Mouse (Mus musculus) kidney, postnatal 0 days (tissue): ENCODE data around the gene Cadm1. TPM values are rescaled to one million over a fixed set of nuclear protein-coding genes. Genes with fewer than 3 reads are reported as not detected.

Source experiments
- ATAC-seq: fragments of 200-750 bp; cut with Nextera tagmentation; replicated peaks from 2 replicates; pipeline ENCODE4 v1.8.0; 2017; ENCODE audit warnings: low read depth, moderate number of reproducible peaks, moderate TSS enrichment, moderate library complexity; ENCODE audit not compliant: low FRiP score
- DNase-seq: peaks from one replicate; pipeline ENCODE4 v3.0.0-alpha.2; 2016; ENCODE audit warnings: low spot score
- H3K27ac ChIP-seq: fragments of 300-500 bp; sonication (generic); 2 replicates; pipeline ENCODE4 v1.5.1; 2014; ENCODE audit warnings: mild to moderate bottlenecking
- H3K27me3 ChIP-seq: fragments of 300-500 bp; sonication (generic); 2 replicates; pipeline ENCODE4 v1.6.1; 2014; ENCODE audit warnings: low read length, mixed read lengths; ENCODE audit not compliant: insufficient read depth
- H3K36me3 ChIP-seq: fragments of 300-500 bp; sonication (generic); 2 replicates; pipeline ENCODE4 v1.6.1; 2014; ENCODE audit warnings: low read length, mixed read lengths; ENCODE audit not compliant: insufficient read depth
- H3K4me1 ChIP-seq: fragments of 300-500 bp; sonication (generic); replicated peaks from 2 replicates; pipeline ENCODE4 v1.6.1; 2014; ENCODE audit warnings: antibody characterized with exemption, low read length, mixed read lengths; ENCODE audit not compliant: insufficient read depth
- H3K4me2 ChIP-seq: fragments of 300-500 bp; sonication (generic); 2 replicates; pipeline ENCODE4 v1.6.1; 2014; ENCODE audit warnings: mild to moderate bottlenecking, low read length, moderate library complexity, mixed read lengths
- H3K4me3 ChIP-seq: fragments of 300-500 bp; sonication (generic); replicated peaks from 2 replicates; pipeline ENCODE4 v1.5.1; 2014; ENCODE audit warnings: low read depth, low read length
- H3K9ac ChIP-seq: fragments of 300-500 bp; sonication (generic); 2 replicates; pipeline ENCODE4 v1.6.1; 2014; ENCODE audit warnings: low read depth, low read length
- H3K9me3 ChIP-seq: fragments of 300-500 bp; sonication (generic); replicated peaks from 2 replicates; pipeline ENCODE4 v1.6.1; 2016; ENCODE audit warnings: low read length, inconsistent platforms, mixed read lengths
- CTCF ChIP-seq: IDR thresholded peaks from 2 replicates; pipeline ENCODE4 v1.5.1; 2016; ENCODE audit warnings: antibody characterized with exemption, low read depth, mild to moderate bottlenecking, moderate library complexity
- WGBS: fragments of 180-500 bp; shearing (Covaris S2); extraction: QIAGEN DNeasy Blood & Tissue Kit; methylation state at CpG from one replicate; pipeline ENCODE4 v1.1.7; 2014; 5-methylcytosine and 5-hydroxymethylcytosine counted together
- polyA plus RNA-seq: library from polyadenylated mRNA; unstranded; fragments of >200 nt; fragmentation: Nextera tagmentation; extraction: Ambion mirVana; gene quantifications from 2 replicates; pipeline ENCODE4 v1.2.1, GENCODE M21; 2015

Gene Cadm1
- polyA plus RNA-seq, 1 experiment from 2014 or later, result 44.5 TPM

DNA sequence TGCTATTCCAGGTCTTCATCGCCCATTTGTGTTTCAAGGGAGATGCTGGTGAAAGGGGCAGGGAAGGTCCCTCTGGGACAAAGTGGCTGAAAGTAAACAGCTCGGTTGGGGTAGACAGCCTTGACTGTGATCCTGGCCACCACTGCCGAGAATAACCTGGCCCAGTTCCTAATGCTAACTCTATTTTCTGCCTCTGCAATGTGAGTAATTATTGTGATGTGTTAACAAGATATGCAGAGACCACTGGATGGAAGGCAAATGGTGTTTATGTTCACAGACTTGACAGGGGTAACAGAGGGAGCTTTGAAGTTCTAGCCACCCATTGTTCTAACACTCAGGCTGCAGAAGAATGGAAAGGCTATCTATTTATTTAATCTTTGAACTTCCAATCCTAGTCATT lies 21.9 kb upstream of the Cadm1 start:
- Histone ChIP-seq H3K27me3 (0 out of 2 replicates have a peak, but pooled peaks cover 3% of the 10 kb centered on the region), H3K4me3 (no peak overlapping the region), H3K4me2 (no peak overlapping the region), H3K36me3 (no peaks in the 10 kb centered on the region), H3K4me1 (0 out of 2 replicates have a peak, but pooled peaks cover 4% of the 10 kb centered on the region), H3K9ac (no peak overlapping the region), H3K27ac (no peak overlapping the region), H3K9me3 (no peaks in the 10 kb centered on the region)
- ATAC-seq (no peak), DNase-seq (no peak)
- WGBS, result 68% methylated on average over 3 of the region's 3 CpGs
- no peak for TF ChIP-seq CTCF

DNA sequence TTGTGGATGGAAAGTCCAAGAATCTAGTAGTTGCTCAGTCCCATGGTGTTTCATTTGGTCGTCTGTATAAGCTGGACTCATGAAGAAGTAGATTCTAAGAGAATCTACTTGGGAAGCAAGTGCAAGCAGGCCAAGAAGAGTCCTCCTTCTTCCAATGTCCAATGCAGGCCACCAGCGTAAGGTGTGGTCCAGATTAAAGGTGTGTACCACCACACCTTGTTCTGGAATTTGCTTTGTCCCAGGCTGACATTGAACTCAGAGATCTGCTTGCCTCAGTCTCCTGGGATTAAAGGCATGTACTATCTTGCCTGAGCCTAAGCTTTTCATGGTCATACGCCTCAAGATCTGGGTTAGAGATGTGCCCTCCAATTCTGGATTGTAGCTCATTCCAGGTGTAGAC lies 17.5 kb upstream of the Cadm1 start:
- no peak for TF ChIP-seq CTCF
- Histone ChIP-seq H3K27ac (no peak overlapping the region), H3K4me2 (no peak overlapping the region), H3K4me3 (no peak overlapping the region), H3K36me3 (no peaks in the 10 kb centered on the region), H3K4me1 (no peaks in the 10 kb centered on the region), H3K27me3 (0 out of 2 replicates have a peak, but pooled peaks cover 3% of the 10 kb centered on the region), H3K9ac (no peak overlapping the region), H3K9me3 (no peaks in the 10 kb centered on the region)
- ATAC-seq, result no peak
- WGBS, result 93% methylated on average over 3 of the region's 3 CpGs
- DNase-seq, result no peak

DNA sequence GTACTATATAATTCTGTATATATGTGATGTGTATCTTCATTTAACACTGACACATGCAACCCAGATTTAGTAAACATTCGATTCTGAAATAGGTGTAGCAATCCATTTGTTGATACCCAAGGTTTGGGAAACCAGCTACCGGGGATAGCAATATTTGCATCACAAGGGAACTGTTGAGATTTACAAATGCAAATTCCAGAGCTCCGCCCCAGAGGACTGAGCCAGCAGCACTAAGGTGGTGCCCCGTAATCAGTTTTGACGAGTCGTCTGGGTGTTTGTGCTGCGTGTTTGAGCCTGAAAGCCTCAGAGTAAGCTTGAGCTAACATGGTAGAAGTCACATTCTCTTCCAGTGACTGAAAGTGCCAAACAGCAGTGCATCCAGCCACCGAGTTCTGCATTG lies 15.7 kb upstream of the Cadm1 start:
- Histone ChIP-seq H3K27me3 (peaks cover 3% of the 10 kb centered on the region; the same call in 1 of the 2 replicates), H3K4me2 (no peak overlapping the region), H3K4me3 (no peak overlapping the region), H3K27ac (no peak overlapping the region), H3K9me3 (no peaks in the 10 kb centered on the region), H3K9ac (no peak overlapping the region), H3K36me3 (no peaks in the 10 kb centered on the region), H3K4me1 (no peaks in the 10 kb centered on the region)
- no peak for TF ChIP-seq CTCF
- WGBS, result 37% methylated on average over 8 of the region's 8 CpGs
- no peak for ATAC-seq
- DNase-seq, result no peak

DNA sequence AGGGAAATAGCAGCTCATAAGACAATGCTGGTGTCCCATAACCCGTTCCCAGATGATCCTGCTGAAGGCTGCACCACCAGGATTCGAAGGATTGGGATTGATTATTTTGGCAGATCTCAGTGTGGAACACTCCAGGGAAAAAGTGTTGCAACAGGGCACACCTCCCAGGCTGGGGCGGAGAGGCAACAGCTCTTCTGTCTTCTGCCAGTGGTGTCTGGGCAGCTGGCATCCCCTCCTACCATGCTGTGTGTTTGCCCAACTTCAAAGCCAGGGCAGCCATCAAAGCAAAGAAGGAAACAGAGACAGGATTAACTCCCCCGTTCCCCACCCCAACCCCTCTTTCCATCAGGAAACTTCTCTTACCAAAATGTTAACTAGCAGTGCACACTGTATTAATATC lies 13.7 kb upstream of the Cadm1 start:
- H3K4me3 ChIP-seq, result no peak overlapping the region
- no peaks in the 10 kb centered on the region for H3K36me3 ChIP-seq
- ATAC-seq, result no peak
- 58% methylated on average over 4 of the region's 4 CpGs for WGBS
- no peaks in the 10 kb centered on the region; the same call in 1 of the 2 replicates for H3K27me3 ChIP-seq
- H3K4me2 ChIP-seq, result no peak overlapping the region
- H3K27ac ChIP-seq, result no peak overlapping the region
- no peak for DNase-seq
- H3K9ac ChIP-seq, result no peak overlapping the region
- no peak for TF ChIP-seq CTCF
- H3K9me3 ChIP-seq, result no peaks in the 10 kb centered on the region
- no peaks in the 10 kb centered on the region for H3K4me1 ChIP-seq

DNA sequence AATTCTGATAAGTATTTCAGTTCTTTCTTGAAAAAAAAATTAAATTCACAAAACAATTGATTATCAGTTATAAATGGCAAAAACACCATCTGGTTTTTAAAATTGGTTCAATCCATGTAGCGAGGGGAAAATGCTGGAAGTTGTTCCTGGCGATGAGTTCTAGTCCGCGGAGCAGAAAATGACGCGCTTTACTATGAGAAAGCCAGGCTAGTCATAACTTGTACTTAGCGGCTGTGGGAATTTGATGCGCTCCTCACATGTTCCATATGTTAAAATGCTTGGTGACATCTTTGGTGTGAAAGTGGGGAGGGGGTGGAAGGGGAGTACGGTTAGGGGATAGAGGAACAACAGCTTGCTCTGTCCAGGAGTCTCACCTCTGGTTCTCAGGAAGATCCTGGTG lies 2.7 kb upstream of the Cadm1 start:
- 95% methylated on average over 9 of the region's 9 CpGs for WGBS
- no peak overlapping the region for H3K4me2 ChIP-seq
- no peak overlapping the region for H3K9ac ChIP-seq
- TF ChIP-seq CTCF, result no peak
- DNase-seq (no peak), ATAC-seq (no peak)
- H3K36me3 ChIP-seq, result no peaks in the 10 kb centered on the region
- H3K9me3 ChIP-seq, result no peaks in the 10 kb centered on the region
- H3K4me3 ChIP-seq, result no peak overlapping the region
- H3K4me1 ChIP-seq, result 0 out of 2 replicates have a peak, but pooled peaks cover 2% of the 10 kb centered on the region
- H3K27ac ChIP-seq, result no peak overlapping the region
- H3K27me3 ChIP-seq, result no peaks in the 10 kb centered on the region

DNA sequence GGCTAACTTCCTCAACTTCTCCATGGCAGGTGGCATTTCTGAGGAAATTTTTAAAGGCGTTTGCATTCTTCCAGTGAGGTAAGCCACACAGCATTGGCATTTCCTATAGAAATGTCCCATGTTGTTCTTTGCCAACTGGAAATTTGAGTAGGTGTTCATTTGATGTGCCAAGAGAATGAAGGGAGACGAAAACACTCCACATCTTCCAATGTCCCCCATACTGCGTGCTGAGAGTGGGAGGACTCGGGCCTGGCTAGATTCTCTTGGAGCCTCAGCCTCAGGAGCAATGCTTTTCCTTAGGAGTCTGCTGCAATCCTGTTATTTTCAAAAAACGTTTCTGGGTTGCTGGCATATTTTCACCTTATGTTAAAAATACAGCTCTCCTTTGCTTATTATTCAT lies 2.2 kb upstream of the Cadm1 start:
- H3K4me2 ChIP-seq, result no peak overlapping the region
- H3K9me3 ChIP-seq, result no peaks in the 10 kb centered on the region
- 87% methylated on average over 5 of the region's 5 CpGs for WGBS
- no peaks in the 10 kb centered on the region for H3K27me3 ChIP-seq
- no peaks in the 10 kb centered on the region for H3K36me3 ChIP-seq
- 0 out of 2 replicates have a peak, but pooled peaks cover 3% of the 10 kb centered on the region for H3K4me1 ChIP-seq
- no peak for ATAC-seq
- no peak overlapping the region for H3K4me3 ChIP-seq
- H3K27ac ChIP-seq, result no peak overlapping the region
- TF ChIP-seq CTCF, result no peak
- DNase-seq, result no peak
- no peak overlapping the region for H3K9ac ChIP-seq

DNA sequence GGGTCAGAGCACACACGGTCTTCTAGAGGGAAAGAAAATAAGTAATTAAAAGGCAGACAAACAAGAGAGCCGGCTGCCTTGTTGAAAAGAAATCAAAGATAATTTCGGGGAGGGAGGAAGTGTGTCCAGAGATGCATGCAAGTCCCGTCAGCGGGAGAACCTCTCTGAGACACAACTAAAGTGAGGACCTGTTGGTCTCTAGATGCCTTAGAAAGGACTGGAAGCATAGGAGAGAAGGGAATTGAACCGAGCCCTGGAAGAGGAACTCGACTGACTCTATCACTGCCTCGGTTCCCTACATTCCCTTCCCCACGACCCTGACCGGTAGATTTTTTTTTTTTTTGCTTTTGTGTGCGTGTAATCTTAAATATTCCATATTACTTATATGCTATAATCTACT lies 791 bp upstream of the Cadm1 start:
- H3K9ac ChIP-seq, result 0 out of 2 replicates have a peak overlapping the region, but pooled peaks have one; percentile 5
- DNase-seq, result no peak
- H3K4me1 ChIP-seq, result 0 out of 2 replicates have a peak, but pooled peaks cover 3% of the 10 kb centered on the region
- H3K9me3 ChIP-seq, result no peaks in the 10 kb centered on the region
- no peak for TF ChIP-seq CTCF
- no peak overlapping the region for H3K27ac ChIP-seq
- H3K4me2 ChIP-seq, result peak overlapping the region; percentile 84
- H3K4me3 ChIP-seq, result peak overlapping the region; percentile 47
- no peaks in the 10 kb centered on the region for H3K27me3 ChIP-seq
- ATAC-seq, result no peak
- WGBS, result 4% methylated on average over 11 of the region's 11 CpGs
- H3K36me3 ChIP-seq, result no peaks in the 10 kb centered on the region
